Mouse (Mus musculus) G1E-ER4 (cell line): ENCODE data around the gene Gm14412. TPM values are rescaled to one million over a fixed set of nuclear protein-coding genes. Genes with fewer than 3 reads are reported as not detected.
A peak's percentile ranks its signal among the peaks of the same experiment; 100 is the strongest.
"Not testable (repeated sequence)": the region's sequence is repeated elsewhere in the genome, so short reads cannot be mapped to it uniquely, and the experiment has no call there.

Source experiments
- GATA1 ChIP-seq: IDR thresholded peaks from one replicate; pipeline ENCODE4 v1.8.0; 2012; ENCODE audit warnings: low read length, inconsistent platforms
- polyA plus RNA-seq: library from polyadenylated mRNA; stranded (reverse); fragments of >175 nt; gene quantifications from 2 replicates; pipeline ENCODE4 v1.2.3, GENCODE M21; 2012

The Gm14412 gene
- polyA plus RNA-seq, result 0.16 TPM in 1 of 2 replicates, not detected in the other

GRCm38 (mm10) chr2:177324257-177324733, at the start of gene Gm14412:
Gene Gm14412 (minus strand): TSS chr2:177324307.
- TF ChIP-seq GATA1, result not testable (repeated sequence)

- TF ChIP-seq GATA1, result peak; percentile 7
Observed at GRCm38 (mm10) chr2:177321361-177321760, 2.7 kb downstream of the Gm14412 start.

- no peak for TF ChIP-seq GATA1
Observed at GRCm38 (mm10) chr2:177318996-177319395, 5.1 kb downstream of the Gm14412 start.

GRCm38 (mm10) chr2:177266936-177267335, 57.2 kb downstream of the Gm14412 start, which contains the start of gene Gm14409:
Gene Gm14409 (minus strand): TSS chr2:177267036.
- not testable (repeated sequence) for TF ChIP-seq GATA1

Other genes with a start within 250 kb of the Gm14412 start
- 0.04 TPM in 1 of 2 replicates, not detected in the other for gene Gm14401, start 250.0 kb downstream of the Gm14412 start, polyA plus RNA-seq
- gene Gm14410, start 117.9 kb downstream of the Gm14412 start, polyA plus RNA-seq, result 3.0 TPM in 2 replicates
- 0.16 TPM in 1 of 2 replicates, not detected in the other for gene Gm14409, start 57.3 kb downstream of the Gm14412 start, polyA plus RNA-seq
- not detected in 2 replicates for gene Gm14418, start 74.0 kb upstream of the Gm14412 start, polyA plus RNA-seq
- 0.29 and 0.76 TPM in 2 replicates for gene Zfp970, start 140.4 kb upstream of the Gm14412 start, polyA plus RNA-seq
- gene Gm14403, start 173.9 kb upstream of the Gm14412 start, polyA plus RNA-seq, result not detected in 2 replicates